ENCODE assay signal across 19 mouse cellular contexts in the genomic region with DNA sequence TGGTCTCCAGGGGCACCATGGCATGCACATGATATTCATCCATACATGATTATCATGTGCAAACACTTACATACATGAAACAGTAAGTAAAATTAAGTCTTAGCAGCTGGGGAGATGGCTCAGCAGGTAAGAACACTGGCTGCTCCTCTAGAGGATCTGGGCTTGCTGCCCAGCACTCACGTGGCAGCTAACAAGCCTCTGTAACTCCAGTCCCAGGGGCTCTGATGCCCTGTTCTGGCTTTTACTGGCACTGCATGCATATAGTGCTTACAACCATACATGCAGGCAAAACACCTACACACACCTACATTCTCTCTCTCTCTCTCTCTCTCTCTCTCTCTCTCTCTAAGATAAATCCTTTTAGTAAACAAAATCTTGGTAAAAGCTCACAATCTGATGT.
DNase-seq lines count a peak whose midpoint lies in the region; ATAC-seq and TF ChIP-seq lines count a peak whose summit lies in the region.
"Had no signal": no experiment of that assay in that cellular context is flagged by ENCODE, and none has a peak within 500 bp of the region (broad histone marks: within the 10 kb centered on the region; RNA-seq: fewer than 3 reads in every experiment).

No protein-coding gene starts in this region.

- H3K27ac ChIP-seq in hindbrain, postnatal 0 days, result no peak overlapping the region
- H3K27ac ChIP-seq in hindbrain, embryonic 14.5 days, result no peak overlapping the region
- H3K27ac ChIP-seq in intestine, embryonic 15.5 days, result no peak overlapping the region
- H3K27ac ChIP-seq: hindbrain, embryonic 10.5 days; limb, embryonic 15.5 days; macrophage; midbrain, embryonic 13.5 days; stomach, postnatal 0 days had no signal

- intact Hi-C loops in heart, postnatal 14 days (cut with DNase I), result no loop called here

- H3K4me3 ChIP-seq in hindbrain, postnatal 0 days (ENCODE audit: low read length), result no peak overlapping the region
- H3K4me3 ChIP-seq in hindbrain, embryonic 14.5 days (replicated peaks; ENCODE audit: low read length), result no peak overlapping the region
- H3K4me3 ChIP-seq in intestine, embryonic 15.5 days (replicated peaks), result no peak overlapping the region
- H3K4me3 ChIP-seq: hindbrain, embryonic 10.5 days; limb, embryonic 15.5 days; midbrain, embryonic 13.5 days had no signal

- peak; percentile 40 for DNase-seq in adrenal gland, postnatal 14 days
- DNase-seq in adrenal gland, postnatal 4 days (ENCODE audit: low spot score in 2 of 2), result no peak
- peak; percentile 44 for DNase-seq in hindbrain, postnatal 0 days (ENCODE audit: low spot score)
- no peak for DNase-seq in hindbrain, embryonic 14.5 days (ENCODE audit: low spot score)
- DNase-seq in NIH3T3 (ENCODE audit: low read depth), result peak; percentile 58
- peak; percentile 53 to 64 for DNase-seq in heart, postnatal 14 days
- DNase-seq: cerebellum, adult 9-10 months; gastrocnemius, postnatal 10 days; lung, adult 18-20 months; thymus, postnatal 36 days had no signal

- H3K4me2 ChIP-seq in hindbrain, postnatal 0 days (ENCODE audit: low read depth, low read length), result no peak overlapping the region
- H3K4me2 ChIP-seq in hindbrain, embryonic 14.5 days (replicated peaks), result no peak overlapping the region
- no peak overlapping the region for H3K4me2 ChIP-seq in intestine, embryonic 15.5 days (replicated peaks)
- H3K4me2 ChIP-seq: limb, embryonic 15.5 days; midbrain, embryonic 13.5 days had no signal

- TF ChIP-seq CTCF in hindbrain, postnatal 0 days (IDR thresholded peaks at IDR 0.05; ENCODE audit: low read depth), result no peak

- no peaks in the 10 kb centered on the region for H3K9me3 ChIP-seq in hindbrain, postnatal 0 days (ENCODE audit: low read length)
- no peaks in the 10 kb centered on the region for H3K9me3 ChIP-seq in hindbrain, embryonic 14.5 days (ENCODE audit: control insufficient read depth, low read length)
- H3K9me3 ChIP-seq in intestine, embryonic 15.5 days, result no peaks in the 10 kb centered on the region
- H3K9me3 ChIP-seq: hindbrain, embryonic 10.5 days; limb, embryonic 15.5 days; midbrain, embryonic 13.5 days had no signal

- WGBS in hindbrain, postnatal 0 days, result 39% methylated on average over 1 of the region's 1 CpGs
- 79% methylated on average over 1 of the region's 1 CpGs for WGBS in hindbrain, embryonic 14.5 days
- 70% methylated on average over 1 of the region's 1 CpGs for WGBS in intestine, embryonic 15.5 days

- peaks cover 16% of the 10 kb centered on the region for H3K36me3 ChIP-seq in hindbrain, postnatal 0 days (ENCODE audit: insufficient read depth, low read length)
- peaks cover 59% of the 10 kb centered on the region for H3K36me3 ChIP-seq in hindbrain, embryonic 14.5 days (replicated peaks; ENCODE audit: control insufficient read depth, insufficient read depth)
- peaks cover 11% of the 10 kb centered on the region; the same call in 1 of the 2 replicates for H3K36me3 ChIP-seq in intestine, embryonic 15.5 days

- no peak overlapping the region for H3K9ac ChIP-seq in hindbrain, postnatal 0 days (replicated peaks; ENCODE audit: low read length)
- no peak overlapping the region for H3K9ac ChIP-seq in hindbrain, embryonic 14.5 days
- H3K9ac ChIP-seq in intestine, embryonic 15.5 days, result no peak overlapping the region
- H3K9ac ChIP-seq: limb, embryonic 15.5 days; midbrain, embryonic 13.5 days had no signal

- H3K4me1 ChIP-seq in hindbrain, postnatal 0 days (ENCODE audit: insufficient read depth, low read length), result no peaks in the 10 kb centered on the region
- H3K4me1 ChIP-seq in hindbrain, embryonic 14.5 days (replicated peaks; ENCODE audit: control insufficient read depth, insufficient read depth, low read length), result no peaks in the 10 kb centered on the region
- no peaks in the 10 kb centered on the region for H3K4me1 ChIP-seq in intestine, embryonic 15.5 days (replicated peaks)
- H3K4me1 ChIP-seq: hindbrain, embryonic 10.5 days; limb, embryonic 15.5 days; midbrain, embryonic 13.5 days had no signal

- H3K27me3 ChIP-seq in hindbrain, postnatal 0 days (ENCODE audit: insufficient read depth, low read length), result no peaks in the 10 kb centered on the region
- no peaks in the 10 kb centered on the region for H3K27me3 ChIP-seq in hindbrain, embryonic 14.5 days (ENCODE audit: control insufficient read depth, insufficient read depth, low read length)
- H3K27me3 ChIP-seq in intestine, embryonic 15.5 days (replicated peaks), result no peaks in the 10 kb centered on the region
- H3K27me3 ChIP-seq: CH12.LX; limb, embryonic 15.5 days; midbrain, embryonic 13.5 days had no signal

- ATAC-seq in hindbrain, postnatal 0 days, result no peak
- no peak for ATAC-seq in hindbrain, embryonic 14.5 days (ENCODE audit: low FRiP score)
- ATAC-seq in granulocyte monocyte progenitor cell, adult 5-6 weeks (replicated peaks; ENCODE audit: poor library complexity, severe bottlenecking), result no peak
- no peak for ATAC-seq in intestine, embryonic 15.5 days
- ATAC-seq: forebrain, embryonic 16.5 days; midbrain, embryonic 13.5 days had no signal

Comparison
In these comparisons a context has a peak if more than half of its experiments do, and no peak if none do; other contexts are left out.
1. DNase-seq: peak in adrenal gland, postnatal 14 days (single experiment), hindbrain, postnatal 0 days (single experiment), NIH3T3 (single experiment) and heart, postnatal 14 days (2 of 2); none in adrenal gland, postnatal 4 days (0 of 2) and hindbrain, embryonic 14.5 days (single experiment).